Mouse (Mus musculus) right cerebral cortex, postnatal 36 days (tissue): ENCODE results near the gene Bag5.

Experiments
- DNase-seq, 2 experiments: peaks; one replicate each; pipeline ENCODE4 v3.0.0; 2022; ENCODE audit warnings: low spot score in 2 of 2, mixed read lengths in 1 of 2

Bag5 gene

GRCm38 (mm10) chr12:111713004-111713651 lies at the start of gene Bag5, which contains the start of gene Apopt1:
Bag5 (minus strand) TSS chr12:111713257.
Apopt1 (plus strand) TSS chr12:111713261.
- peak; percentile 85 to 88 for DNase-seq

- DNase-seq: no peak
Observed at GRCm38 (mm10) chr12:111760306-111760908, 47.4 kb upstream of the Bag5 start.

GRCm38 (mm10) chr12:111759176-111760061 lies 46.4 kb upstream of the Bag5 start:
- no peak for DNase-seq

DNA sequence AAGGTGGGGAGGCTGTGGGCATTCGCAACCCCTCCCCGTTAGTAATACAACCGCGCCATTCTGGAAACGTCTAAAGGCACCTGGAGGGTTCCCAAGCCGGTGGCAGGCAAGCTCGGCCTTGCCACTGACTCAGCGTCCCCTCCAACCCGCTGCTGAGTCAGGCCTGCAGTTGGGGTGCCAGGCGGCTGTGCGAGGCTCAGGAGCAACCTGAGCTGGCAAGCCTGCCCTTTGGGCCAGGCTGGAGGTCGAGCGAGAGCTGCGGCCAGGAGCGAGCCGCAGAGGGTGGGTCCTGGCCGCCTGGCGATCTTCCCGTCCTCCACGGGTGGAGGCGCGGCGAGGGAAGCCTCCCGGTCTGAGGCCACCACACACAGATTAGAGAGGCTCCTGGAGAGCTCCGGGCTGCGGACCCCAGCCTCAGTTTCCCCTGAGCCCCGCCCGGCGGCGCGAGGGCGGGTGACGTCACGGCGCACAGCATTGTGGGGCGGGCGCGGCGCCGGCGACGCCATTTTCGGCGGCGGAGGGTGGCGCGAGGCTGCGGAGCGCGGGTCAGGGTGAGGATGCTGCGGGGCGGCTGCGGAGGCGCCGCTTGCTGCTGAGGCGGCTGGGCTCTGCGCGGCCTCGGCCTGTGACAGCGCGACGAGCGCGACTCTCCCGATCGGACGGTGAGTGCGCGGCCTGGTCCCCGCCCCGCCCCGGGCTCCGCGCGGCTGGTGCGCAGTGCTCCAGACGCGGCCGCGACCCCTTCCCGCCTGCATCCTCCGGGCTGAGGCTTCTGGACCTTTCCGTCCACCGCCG lies 45.5 kb upstream of the Bag5 start, which contains the start of gene Klc1:
Klc1 (plus strand) TSS at position 469 of the 795 bp plus-strand sequence.
- peak; percentile 64 to 74 for DNase-seq

GRCm38 (mm10) chr12:111757561-111758325 lies 44.7 kb upstream of the Bag5 start:
- no peak for DNase-seq

- no peak for DNase-seq
Observed at GRCm38 (mm10) chr12:111756698-111757082, 43.6 kb upstream of the Bag5 start.

GRCm38 (mm10) chr12:111756082-111756697 lies 43.1 kb upstream of the Bag5 start:
- no peak for DNase-seq

DNA sequence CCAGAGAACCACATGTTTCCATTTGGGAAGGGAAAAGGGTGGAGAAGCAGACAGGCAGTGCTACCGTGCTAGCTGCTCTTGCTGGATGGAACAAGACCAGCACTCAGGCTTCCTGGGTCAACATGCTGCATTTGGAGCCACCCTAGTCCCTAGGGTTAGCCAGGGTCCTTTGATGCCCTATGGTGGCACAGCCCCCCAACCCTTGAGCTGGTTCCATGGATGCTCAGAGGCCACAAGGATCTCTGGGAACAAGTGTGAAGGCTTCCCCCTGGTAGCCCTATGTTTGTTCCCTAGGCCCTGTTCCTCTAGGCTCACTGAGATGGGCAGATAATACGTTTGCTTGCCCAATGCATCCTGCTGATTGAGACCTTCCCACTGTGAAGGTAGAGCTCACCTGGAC lies 42.2 kb upstream of the Bag5 start:
- DNase-seq: no peak

- no peak for DNase-seq
Observed at GRCm38 (mm10) chr12:111754710-111755109, 41.7 kb upstream of the Bag5 start.

- no peak for DNase-seq
Observed at GRCm38 (mm10) chr12:111753347-111753746, 40.3 kb upstream of the Bag5 start.

- DNase-seq: no peak
Observed at GRCm38 (mm10) chr12:111752491-111752890, 39.4 kb upstream of the Bag5 start.

DNA sequence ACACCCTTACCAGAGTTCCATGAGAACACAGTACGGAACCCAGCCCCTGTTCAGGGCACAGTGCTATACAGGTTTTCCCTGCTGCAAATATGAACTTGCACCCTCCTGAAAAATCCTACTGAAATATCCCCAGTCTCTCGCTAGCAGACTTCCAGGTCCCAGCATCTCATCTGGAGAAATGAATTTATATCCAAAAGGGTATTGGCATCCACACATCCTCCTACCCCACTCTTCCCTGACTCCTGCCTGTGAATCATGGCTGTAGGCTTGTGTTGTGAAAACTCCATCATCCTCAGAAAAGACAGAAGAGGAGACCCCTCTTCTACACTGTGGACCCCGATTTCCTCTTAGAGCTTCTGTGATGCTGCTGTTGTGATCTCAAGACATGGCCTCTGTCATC lies 37.7 kb upstream of the Bag5 start:
- DNase-seq: no peak

DNA sequence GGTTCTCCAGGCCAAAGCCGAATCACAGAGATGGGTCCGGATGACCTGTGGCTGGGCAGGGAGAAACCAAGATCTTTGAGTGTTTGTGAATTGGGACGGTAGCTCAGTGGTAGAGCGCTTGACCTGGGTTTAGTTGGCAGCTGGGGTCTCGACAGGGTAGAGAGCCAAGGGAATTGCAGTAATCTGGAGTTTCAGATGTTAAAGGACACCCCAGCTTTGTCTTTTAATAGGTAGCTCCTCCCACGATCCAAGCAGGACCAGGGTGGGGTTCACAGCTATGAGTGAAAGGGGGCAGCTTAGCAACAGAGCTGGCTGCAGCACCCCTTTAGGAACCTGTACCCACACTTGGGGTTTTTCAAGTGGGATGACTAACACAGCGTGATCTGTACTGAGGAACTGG lies 34.4 kb upstream of the Bag5 start:
- DNase-seq: no peak

DNA sequence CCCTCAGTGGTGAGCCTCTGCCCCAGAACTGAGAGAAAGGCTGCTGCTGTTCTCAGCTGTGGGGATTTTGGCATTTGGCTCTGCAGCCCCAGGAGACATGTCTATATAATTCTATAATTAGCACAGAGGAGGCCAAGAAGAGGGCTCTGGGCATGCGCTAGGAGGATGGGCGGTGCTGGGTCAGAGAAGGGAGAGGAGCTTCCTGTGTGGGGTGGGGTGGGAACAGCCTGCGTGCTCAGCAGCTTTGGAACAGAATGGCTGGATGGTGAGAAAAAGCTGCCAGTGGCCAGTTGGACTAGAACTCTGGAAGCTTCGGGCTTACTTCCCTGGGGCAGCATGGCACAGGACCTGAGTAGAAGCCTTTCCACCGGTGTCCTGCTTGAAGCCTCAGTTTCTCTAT lies 33.0 kb upstream of the Bag5 start:
- DNase-seq: no peak

GRCm38 (mm10) chr12:111745274-111745673 lies 32.2 kb upstream of the Bag5 start:
- no peak for DNase-seq

DNA sequence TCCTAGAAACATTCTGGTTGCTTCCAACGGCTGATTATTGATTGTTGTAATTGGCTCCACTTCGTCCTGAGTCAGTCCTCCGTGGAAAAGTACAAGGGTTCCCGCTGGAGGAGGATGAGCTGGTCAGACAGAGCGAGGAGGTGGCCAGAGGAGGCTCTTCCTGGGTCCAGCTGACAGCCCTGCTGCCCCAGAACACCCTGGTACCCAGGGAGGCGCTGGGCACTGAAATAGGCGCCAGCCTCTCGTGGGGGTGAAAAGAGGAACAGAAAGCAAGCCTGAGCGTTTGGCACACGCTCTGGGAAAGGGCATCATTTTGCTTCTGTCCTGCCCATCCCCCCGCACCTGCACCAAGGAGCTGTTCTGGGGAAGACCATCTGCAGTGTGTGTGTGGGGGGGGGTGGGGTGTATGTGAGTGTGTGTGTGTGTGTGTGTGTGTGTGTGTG lies 30.9 kb upstream of the Bag5 start:
- no peak for DNase-seq

DNA sequence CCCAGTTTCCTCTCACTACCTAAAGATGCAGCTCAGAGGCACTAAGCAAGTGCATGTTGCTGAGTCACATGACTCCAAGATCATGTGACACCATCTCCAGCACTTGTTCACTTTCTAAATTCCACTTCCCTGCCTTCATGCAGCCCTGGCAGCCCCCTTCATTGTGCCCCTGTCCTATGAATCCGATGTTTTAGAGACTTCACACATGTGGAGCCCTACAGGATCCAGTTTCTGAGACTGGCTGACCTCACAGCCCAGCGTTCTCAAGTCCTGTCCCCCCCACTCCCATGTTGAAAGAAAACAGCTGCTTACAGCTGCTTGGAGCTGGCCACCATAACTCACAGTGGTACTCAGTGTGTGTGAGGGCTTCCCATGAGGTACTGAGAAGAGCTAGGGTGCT lies 30.4 kb upstream of the Bag5 start:
- no peak for DNase-seq

- no peak for DNase-seq
Observed at GRCm38 (mm10) chr12:111741338-111741737, 28.3 kb upstream of the Bag5 start.

DNA sequence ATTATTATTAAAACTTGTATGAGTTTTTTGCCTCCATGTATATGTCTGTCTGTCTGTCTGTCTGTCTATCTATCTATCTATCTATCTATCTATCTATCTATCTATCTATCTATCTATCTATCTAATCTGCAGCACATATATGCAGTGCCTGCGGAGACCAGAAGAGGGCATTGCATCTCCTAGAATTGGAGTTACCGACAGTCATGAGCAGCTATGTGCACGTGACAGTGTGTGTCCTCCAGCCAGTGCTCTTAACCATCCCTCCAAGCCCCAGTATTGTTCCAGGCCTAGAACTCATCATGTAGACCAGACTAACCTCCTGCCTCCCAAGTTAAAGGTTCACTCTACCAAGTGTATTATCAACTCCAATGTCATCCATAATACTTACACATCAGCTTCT lies 25.7 kb upstream of the Bag5 start:
- DNase-seq: peak in 1 of 2 experiments; percentile 60

DNA sequence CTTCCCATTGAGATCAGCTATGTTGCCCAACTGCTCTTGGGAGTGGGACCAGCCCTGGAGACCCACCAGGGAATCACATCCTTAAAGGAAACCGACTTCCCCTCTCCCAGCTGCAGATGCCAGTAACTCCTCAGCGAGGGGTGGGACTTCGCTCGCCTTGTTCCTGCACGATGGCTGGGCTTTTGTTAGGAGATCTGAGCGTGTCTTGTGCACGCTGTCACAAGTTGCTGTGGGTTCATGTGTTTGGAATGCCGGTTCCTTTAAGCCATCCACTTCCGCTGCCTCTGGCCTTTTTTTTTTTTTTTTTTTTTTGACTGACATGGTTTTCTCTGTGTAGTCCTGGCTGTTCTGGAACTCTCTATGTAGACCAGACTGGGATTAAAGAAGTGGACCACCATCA lies 24.3 kb upstream of the Bag5 start:
- no peak for DNase-seq
